Mouse (Mus musculus) limb, embryonic 14.5 days (tissue): Measurements from ENCODE around the gene Gm20388. TPM values are rescaled to one million over a fixed set of nuclear protein-coding genes. Genes with fewer than 3 reads are reported as not detected.

Source experiments
- ATAC-seq: fragments of 200-750 bp; cut with Nextera tagmentation; 2 replicates; pipeline ENCODE4 v1.8.0; 2017; ENCODE audit warnings: low read depth, moderate number of reproducible peaks, moderate TSS enrichment; ENCODE audit not compliant: low FRiP score
- DNase-seq: peaks from one replicate; pipeline ENCODE4 v3.0.0-alpha.2; 2015; ENCODE audit warnings: low spot score
- H3K27ac ChIP-seq: fragments of 300-500 bp; sonication (generic); replicated peaks from 2 replicates; pipeline ENCODE4 v1.5.1; 2014; ENCODE audit warnings: low read depth, mild to moderate bottlenecking, low read length, moderate library complexity, mixed read lengths
- H3K27me3 ChIP-seq: fragments of 300-500 bp; sonication (generic); 2 replicates; pipeline ENCODE4 v1.6.1; 2014; ENCODE audit warnings: low read length, mixed read lengths; ENCODE audit not compliant: control insufficient read depth, insufficient read depth
- H3K36me3 ChIP-seq: fragments of 300-500 bp; sonication (generic); 2 replicates; pipeline ENCODE4 v1.6.1; 2014; ENCODE audit warnings: mild to moderate bottlenecking, low read length, moderate library complexity, mixed read lengths; ENCODE audit not compliant: control insufficient read depth, insufficient read depth
- H3K4me1 ChIP-seq: fragments of 300-500 bp; sonication (generic); 2 replicates; pipeline ENCODE4 v1.6.1; 2014; ENCODE audit warnings: antibody characterized with exemption, low read length, mixed read lengths; ENCODE audit not compliant: control insufficient read depth, insufficient read depth
- H3K4me2 ChIP-seq: fragments of 300-500 bp; sonication (generic); replicated peaks from 2 replicates; pipeline ENCODE4 v1.6.1; 2014; ENCODE audit warnings: low read depth, mild to moderate bottlenecking, low read length, moderate library complexity; ENCODE audit not compliant: severe bottlenecking
- H3K4me3 ChIP-seq: fragments of 300-500 bp; sonication (generic); replicated peaks from 2 replicates; pipeline ENCODE4 v1.5.1; 2014; ENCODE audit warnings: low read length
- H3K9ac ChIP-seq: fragments of 300-500 bp; sonication (generic); 2 replicates; pipeline ENCODE4 v1.6.1; 2014; ENCODE audit warnings: mild to moderate bottlenecking, low read depth, low read length, moderate library complexity; ENCODE audit not compliant: severe bottlenecking
- H3K9me3 ChIP-seq: fragments of 300-500 bp; sonication (generic); 2 replicates; pipeline ENCODE4 v1.6.1; 2016; ENCODE audit warnings: low read length; ENCODE audit not compliant: control insufficient read depth
- POLR2A ChIP-seq: fragments of 200-500 bp; IDR thresholded peaks from 2 replicates; pipeline ENCODE4 v1.8.0; 2012; ENCODE audit warnings: inconsistent platforms, mild to moderate bottlenecking, moderate library complexity, borderline replicate concordance; ENCODE audit not compliant: insufficient read depth, insufficient read length; ENCODE audit errors: extremely low read depth
- WGBS: fragments of 180-500 bp; shearing (Covaris S2); extraction: QIAGEN DNeasy Blood & Tissue Kit; methylation state at CpG from one replicate; pipeline ENCODE4 v1.1.7; 2014; 5-methylcytosine and 5-hydroxymethylcytosine counted together
- polyA plus RNA-seq, 2 experiments: library from polyadenylated mRNA; depleted of rRNA in 1 of 2; stranded (reverse) in 1 of 2; unstranded in 1 of 2; fragments of >200 nt; fragmentation: Nextera tagmentation in 1 of 2; extraction: Ambion mirVana in 1 of 2; gene quantifications; 2 replicates each; pipeline versions ENCODE4 v1.2.1 to v1.2.3; 2012 to 2014

Gm20388 gene
- polyA plus RNA-seq, 2 experiments: 1.9 to 49.9 TPM

DNA sequence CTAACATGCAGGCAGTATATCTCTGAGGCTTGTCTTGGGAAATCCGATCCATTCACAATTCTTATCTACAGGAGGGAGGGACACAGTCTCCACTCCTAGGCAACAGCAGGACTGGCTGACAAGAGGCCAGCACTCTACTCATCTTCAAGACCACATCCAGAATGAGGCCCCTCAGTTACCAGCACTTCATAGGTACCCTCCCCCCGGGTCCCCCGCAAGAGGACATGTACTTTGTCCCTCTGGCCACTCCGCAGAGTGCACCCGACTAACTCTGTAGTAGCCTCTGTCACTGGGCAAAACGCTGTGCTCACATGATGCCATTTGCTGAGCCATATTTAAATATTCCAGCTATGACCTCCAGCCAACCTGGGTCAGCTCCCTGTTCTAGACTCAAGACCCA is 1887.8 kb downstream of the Gm20388 start:
- no peak for ATAC-seq
- Histone ChIP-seq H3K4me3 (no peak overlapping the region), H3K4me2 (no peak overlapping the region), H3K27ac (no peak overlapping the region), H3K4me1 (no peaks in the 10 kb centered on the region), H3K9me3 (no peaks in the 10 kb centered on the region), H3K36me3 (peaks cover 61% of the 10 kb centered on the region), H3K9ac (no peak overlapping the region), H3K27me3 (no peaks in the 10 kb centered on the region)
- no peak for DNase-seq
- no peak for TF ChIP-seq POLR2A
- 87% methylated on average over 6 of the region's 6 CpGs for WGBS

DNA sequence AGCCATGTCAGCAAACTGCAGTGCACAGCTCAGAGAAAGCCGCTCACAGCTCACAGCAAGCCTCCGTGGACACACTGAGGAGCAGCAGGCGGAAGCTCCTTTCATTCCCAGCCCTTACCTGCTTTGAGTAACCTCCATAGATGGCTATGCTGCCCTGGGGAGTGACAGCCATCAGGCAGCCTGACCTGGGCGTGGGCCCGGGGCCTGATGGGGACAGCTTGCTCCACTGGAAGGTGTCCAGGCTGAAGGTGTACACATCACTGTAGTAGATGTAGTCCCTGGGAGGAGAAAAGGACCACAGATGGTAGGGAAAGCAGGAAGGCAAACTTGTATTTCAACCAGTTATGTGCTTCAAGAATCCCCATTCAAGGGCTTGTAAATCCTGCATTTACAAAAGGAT is 1894.2 kb downstream of the Gm20388 start:
- ATAC-seq (no peak), DNase-seq (no peak)
- Histone ChIP-seq H3K27ac (no peak overlapping the region), H3K4me3 (no peak overlapping the region), H3K9ac (no peak overlapping the region), H3K36me3 (peaks cover 41% of the 10 kb centered on the region), H3K4me1 (no peaks in the 10 kb centered on the region), H3K4me2 (no peak overlapping the region), H3K9me3 (no peaks in the 10 kb centered on the region), H3K27me3 (no peaks in the 10 kb centered on the region)
- 92% methylated on average over 5 of the region's 5 CpGs for WGBS
- TF ChIP-seq POLR2A: no peak

DNA sequence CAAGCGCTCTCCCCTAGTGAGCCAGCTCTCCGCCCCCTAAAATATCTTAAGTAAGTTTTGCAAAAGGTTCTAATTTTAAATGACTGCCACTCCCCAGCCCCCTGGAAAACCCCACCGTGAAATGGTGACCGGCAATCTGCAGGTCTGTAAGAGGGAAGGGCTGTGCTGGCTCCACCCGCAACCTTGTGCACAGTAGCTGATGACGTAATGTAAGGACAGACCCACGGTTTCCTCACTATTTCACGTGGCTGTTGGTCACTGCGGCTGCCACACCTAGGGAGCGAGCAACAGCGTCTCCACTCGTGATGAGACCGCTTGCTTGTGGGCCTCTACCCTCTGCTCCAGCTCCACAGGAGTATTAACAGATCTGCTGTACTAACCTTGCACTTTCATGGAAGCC is 1895.5 kb downstream of the Gm20388 start:
- no peak overlapping the region for H3K27ac ChIP-seq
- H3K4me1 ChIP-seq: no peaks in the 10 kb centered on the region
- DNase-seq (no peak), ATAC-seq (no peak)
- no peak overlapping the region for H3K4me2 ChIP-seq
- no peaks in the 10 kb centered on the region for H3K9me3 ChIP-seq
- no peak overlapping the region for H3K9ac ChIP-seq
- WGBS: 88% methylated on average over 13 of the region's 13 CpGs
- no peak for TF ChIP-seq POLR2A
- H3K36me3 ChIP-seq: peaks cover 40% of the 10 kb centered on the region
- no peaks in the 10 kb centered on the region for H3K27me3 ChIP-seq
- no peak overlapping the region for H3K4me3 ChIP-seq

DNA sequence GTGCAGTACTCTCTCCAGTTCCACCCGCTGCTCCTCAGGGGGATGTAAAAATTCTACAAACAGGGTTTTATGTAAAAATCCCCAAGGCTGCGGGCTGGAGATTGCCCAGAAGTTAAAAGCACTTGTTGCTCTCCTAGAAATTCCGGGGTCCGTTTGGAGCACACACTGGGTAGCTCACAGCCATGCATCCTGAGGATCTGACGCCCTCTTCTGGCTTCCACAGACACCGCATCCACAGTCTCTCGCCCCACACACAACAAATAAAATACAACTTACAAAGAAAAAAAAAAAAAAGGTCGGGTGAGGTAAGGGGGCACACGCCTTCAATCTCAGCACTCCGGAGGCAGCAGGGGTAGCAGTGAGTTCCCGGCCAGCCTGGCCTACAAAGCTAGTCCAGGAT is 1897.4 kb downstream of the Gm20388 start:
- H3K9me3 ChIP-seq: no peaks in the 10 kb centered on the region
- WGBS: 73% methylated on average over 11 of the region's 11 CpGs
- DNase-seq (no peak), ATAC-seq (no peak)
- H3K4me3 ChIP-seq: no peak overlapping the region
- H3K27ac ChIP-seq: no peak overlapping the region
- H3K27me3 ChIP-seq: no peaks in the 10 kb centered on the region
- H3K9ac ChIP-seq: no peak overlapping the region
- no peaks in the 10 kb centered on the region for H3K4me1 ChIP-seq
- peaks cover 46% of the 10 kb centered on the region for H3K36me3 ChIP-seq
- H3K4me2 ChIP-seq: no peak overlapping the region
- no peak for TF ChIP-seq POLR2A

DNA sequence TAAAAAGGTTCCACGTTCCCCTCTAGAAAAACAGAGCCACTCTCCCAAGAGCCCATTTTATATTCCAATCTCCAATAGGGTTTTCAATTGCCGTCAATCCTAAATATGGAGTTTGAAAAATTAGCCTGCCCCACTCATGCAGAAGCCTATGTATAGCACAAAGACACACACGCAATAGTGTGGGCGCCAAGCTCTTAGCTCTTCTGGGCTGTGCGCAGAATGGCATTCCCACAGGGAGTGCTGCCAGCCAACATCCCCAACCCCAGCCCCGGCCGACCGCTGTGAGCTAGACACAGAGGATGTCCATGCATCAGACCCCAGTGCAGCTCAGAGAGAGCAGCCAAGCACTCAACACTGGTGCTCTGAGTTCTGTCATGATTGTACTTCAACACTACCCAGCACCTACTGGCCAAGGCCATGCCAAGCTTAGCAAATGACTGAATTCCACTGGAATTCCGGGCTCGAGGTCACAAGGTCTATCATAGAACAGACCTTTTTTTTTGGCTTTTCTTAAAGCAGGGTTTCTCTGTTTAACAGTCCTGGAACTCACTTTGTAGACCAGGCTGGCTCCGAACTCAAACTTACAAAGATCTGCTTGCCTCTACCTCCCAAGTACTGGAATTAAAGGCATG is 1899.0 kb downstream of the Gm20388 start:
- Histone ChIP-seq H3K36me3 (peaks cover 46% of the 10 kb centered on the region), H3K27ac (no peak overlapping the region), H3K9ac (no peak overlapping the region), H3K4me3 (no peak overlapping the region), H3K4me2 (no peak overlapping the region), H3K27me3 (no peaks in the 10 kb centered on the region), H3K4me1 (no peaks in the 10 kb centered on the region), H3K9me3 (no peaks in the 10 kb centered on the region)
- 93% methylated on average over 11 of the region's 11 CpGs for WGBS
- no peak for DNase-seq
- TF ChIP-seq POLR2A: no peak
- ATAC-seq: no peak
